Mouse (Mus musculus) naive thymus-derived CD4-positive, alpha-beta T cell, adult 2 months (primary cell): ENCODE measurements around the gene Akr1cl.
A peak's percentile ranks its signal among the peaks of the same experiment; 100 is the strongest.

Source experiments
- DNase-seq: peaks from one replicate; pipeline ENCODE4 v3.0.0-alpha.2; 2011; ENCODE audit warnings: low read depth

Gene Akr1cl

DNA sequence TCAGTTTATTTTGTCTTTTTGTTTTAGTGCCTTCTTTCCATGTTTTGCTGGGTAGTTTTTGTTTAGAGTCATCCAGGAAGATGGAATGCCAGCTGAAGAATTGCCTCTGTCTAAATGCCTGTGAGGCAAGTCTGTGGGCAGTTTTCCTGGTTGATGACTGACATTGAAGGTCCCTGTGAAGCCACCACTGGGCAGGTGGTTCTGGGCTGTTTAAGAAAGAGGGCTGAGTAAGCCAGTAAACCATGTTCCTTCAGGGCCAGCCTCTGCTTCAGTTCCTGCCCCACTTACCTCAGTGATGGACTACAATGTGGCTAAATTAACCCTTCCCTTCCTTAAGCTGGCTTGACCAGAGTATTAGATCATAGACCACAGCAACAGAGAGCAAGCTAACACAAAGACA lies 44.4 kb downstream of the Akr1cl start:
- no peak for DNase-seq

DNA sequence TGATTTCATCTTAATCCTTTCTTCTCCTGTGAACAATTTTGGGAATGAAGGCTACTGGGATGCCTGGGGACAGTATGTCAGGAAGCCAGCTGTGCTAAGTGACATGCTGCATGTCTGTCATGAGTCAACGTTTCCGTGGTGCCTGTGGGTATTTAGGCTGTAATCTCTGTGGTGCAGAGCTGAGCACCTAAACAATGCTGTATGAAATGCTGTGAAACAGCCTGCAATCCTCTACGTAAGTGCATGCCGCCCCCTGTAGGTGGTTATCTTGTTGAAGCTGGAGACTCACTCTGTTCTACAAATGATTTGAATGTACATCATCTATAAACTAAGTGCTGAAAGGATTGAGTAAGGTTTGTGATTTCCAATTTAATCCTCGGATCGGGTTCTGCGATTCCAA lies 46.4 kb downstream of the Akr1cl start:
- DNase-seq: peak; percentile 73

DNA sequence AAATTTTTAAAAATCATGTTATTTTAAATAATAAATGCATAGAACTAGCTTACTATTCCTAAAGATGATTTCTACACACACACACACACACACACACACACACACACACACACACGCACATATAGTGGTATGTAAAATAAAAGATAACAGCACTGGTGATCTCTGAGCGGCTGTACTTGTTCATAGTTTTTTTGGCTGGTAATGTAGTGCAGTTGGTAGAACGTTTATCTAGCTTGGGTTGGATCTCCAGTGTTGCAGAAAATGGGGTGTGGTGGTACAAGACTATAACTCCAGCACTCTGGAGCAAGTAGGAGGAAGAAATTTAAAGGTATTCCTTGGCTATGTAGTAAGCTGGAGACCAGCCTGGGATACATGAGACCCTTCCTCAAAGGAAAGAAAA lies 49.3 kb downstream of the Akr1cl start:
- DNase-seq: no peak

DNA sequence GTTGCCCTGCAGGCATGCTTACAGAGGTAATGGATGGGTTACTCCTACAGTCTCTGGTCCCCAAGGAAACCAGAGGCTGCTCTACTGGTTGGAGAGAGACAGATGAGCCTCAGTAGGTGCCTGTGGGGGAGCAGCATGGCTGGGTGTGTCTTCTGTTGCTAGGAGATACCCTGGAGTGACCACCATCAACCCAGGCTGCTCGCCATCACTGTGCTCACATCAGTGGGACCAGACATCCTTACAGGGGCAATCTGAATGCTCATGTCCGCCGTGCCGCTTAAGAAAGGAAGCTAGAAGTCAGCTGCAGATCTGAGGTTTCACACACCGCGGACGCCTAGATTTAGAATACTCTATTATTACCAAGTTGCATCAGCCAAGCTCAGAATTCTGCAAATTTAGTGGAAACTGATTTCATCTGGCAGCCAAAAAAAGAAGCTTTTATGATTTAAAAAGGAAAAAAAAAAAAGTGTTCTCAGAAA lies 54.2 kb downstream of the Akr1cl start:
- no peak for DNase-seq

DNA sequence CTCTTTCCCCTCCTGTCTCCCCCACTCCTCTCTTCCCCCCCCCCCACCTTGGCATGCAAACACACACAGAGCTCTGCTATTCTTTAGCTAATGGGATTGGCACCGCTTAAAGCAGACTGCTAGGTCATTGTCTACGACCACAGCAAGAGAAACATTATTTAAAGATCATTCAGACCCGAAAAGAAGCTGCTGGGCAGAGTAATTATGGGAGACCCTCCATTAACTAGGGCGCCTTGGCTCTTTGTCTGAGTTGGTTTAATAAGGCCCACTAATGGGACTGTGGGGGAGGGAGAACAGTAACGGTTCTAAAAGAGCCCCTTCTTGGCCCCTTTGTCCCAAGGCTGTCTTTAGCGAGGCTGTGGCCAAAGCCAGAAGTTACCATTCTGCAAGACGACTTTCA lies 57.2 kb downstream of the Akr1cl start:
- DNase-seq: no peak

DNA sequence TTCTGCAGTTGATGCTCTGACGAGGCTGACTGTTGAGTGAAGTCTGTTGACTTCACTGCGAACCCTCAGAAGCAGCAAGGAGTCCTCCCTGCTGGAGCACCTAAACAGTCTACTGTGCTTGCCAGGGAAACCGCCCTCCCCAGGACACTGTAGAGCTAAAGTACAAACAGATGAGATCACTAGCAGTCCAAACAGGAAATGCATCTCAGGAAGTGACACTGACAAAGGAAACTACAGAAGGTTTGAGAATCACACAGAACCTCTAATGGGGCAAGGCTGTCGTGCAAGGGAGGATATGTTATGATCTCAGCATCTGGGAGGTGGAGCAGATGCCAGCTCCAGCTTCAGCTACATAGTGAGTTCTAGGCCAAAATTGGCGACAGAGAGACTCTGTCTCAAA lies 61.9 kb downstream of the Akr1cl start:
- peak; percentile 81 for DNase-seq
